Mouse (Mus musculus): ENCODE measurements at regions not wholly inside any gene's neighbourhood (a gene's known extent, or its start where the extent isn't known, plus 50 kb on each side); places are given as distances from the start of the nearest gene placed in this dataset.

GRCm38 (mm10) chr12:70672115-70672514 lies 153.2 kb upstream of the Frmd6 start:
- DNase-seq (ENCODE audit: low spot score): no peak

GRCm38 (mm10) chr12:70673188-70673587 lies 152.1 kb upstream of the Frmd6 start:
- DNase-seq (ENCODE audit: low spot score): no peak

DNA sequence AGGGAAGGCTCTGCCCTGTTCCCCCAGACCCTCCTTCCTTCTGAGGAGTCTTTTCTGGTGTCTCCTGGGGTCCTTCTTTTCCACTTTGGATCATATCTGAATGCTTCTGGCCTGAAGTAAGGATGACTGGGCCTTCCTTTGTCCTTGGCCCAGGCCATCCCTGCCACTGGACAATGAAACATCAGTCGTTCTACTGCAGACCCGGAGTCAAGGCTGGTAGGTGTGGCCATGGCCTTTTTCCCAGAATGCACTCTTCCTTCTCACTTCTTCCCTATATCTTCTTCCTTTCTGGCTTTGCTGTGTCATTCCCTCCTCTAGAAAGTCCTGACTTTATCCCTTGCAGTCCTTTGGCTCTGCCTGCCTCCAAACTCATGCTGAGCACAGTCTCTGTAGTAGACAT lies 151.2 kb upstream of the Frmd6 start:
- no peak for DNase-seq (ENCODE audit: low spot score)

DNA sequence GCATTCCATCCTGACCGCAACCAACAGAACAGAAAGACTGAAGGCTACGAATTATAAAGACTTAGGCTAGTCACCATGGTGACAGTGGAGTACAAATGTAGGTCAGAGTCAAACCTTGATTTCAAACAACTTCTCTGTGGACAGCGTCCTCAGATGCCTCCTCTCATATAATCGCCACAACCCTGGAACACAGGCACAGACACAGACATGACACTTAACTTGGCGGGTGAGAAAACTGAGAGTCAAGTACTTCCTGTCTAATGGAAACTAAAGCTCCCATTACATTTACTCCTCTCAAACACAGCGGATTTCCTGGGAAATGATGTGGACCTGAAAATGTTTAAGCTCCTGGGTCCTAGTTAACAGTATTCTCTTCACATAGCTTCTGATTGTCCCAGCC lies 149.5 kb upstream of the Frmd6 start:
- no peak for DNase-seq (ENCODE audit: low spot score)

DNA sequence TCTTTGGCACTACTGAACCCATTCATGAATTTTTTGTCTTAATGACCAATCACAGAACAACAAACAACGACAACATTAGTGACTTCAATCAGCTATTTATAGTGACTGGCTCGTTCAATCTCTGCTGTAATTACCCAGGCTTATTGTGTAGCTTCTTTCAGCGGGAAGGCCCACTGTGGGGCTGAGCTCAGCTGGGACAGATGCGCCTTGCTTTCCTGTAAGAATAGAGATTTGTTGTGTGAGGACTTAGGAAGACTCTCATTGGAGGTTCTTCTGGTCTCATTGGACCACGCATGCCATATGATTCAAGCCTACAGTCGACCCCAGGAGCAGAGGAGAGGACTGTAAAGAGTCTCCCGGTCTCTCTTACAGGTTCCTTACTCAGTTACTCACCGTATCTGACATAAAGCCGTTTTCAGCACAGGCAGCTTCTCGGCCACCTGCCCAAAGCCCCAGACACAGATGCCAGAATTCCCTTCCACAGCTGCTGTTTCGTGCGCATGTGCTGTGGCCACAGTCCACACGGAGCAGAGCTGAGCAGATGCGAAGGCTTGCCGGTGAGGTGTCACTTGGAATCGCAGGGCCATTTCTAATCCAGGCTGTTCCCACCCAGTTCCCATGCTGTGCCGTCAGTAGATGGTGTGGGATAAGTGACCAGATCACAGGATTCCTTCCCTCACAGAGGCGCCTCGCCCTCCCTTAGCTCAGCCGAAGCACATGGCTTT lies 145.5 kb upstream of the Frmd6 start:
- no peak for DNase-seq (ENCODE audit: low spot score)

- no peak for DNase-seq (ENCODE audit: low spot score)
Observed at GRCm38 (mm10) chr12:70681407-70681990, 143.8 kb upstream of the Frmd6 start.

GRCm38 (mm10) chr12:70684354-70684753 lies 141.0 kb upstream of the Frmd6 start:
- DNase-seq (ENCODE audit: low spot score): no peak

DNA sequence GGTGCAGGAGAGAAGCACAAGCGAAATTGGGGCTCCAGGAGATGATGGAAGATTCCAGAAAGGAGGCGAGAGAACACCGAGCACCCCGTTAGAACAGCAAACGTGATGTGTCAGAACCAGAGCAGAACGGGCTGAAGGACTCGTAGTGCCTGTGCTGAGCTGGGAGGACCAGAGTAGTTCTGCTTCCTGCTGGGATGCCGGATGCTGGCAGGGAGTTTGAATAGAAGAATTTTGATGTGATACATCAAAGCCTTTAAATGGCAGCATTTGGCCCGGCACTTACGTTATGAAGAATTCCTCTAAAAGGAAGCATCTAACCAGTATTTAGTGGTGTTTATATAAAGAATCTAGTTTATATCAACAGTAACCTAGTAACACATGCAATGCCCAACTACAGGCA lies 139.9 kb upstream of the Frmd6 start:
- no peak for DNase-seq (ENCODE audit: low spot score)

- no peak for DNase-seq (ENCODE audit: low spot score)
Observed at GRCm38 (mm10) chr12:70686337-70686736, 139.0 kb upstream of the Frmd6 start.

DNA sequence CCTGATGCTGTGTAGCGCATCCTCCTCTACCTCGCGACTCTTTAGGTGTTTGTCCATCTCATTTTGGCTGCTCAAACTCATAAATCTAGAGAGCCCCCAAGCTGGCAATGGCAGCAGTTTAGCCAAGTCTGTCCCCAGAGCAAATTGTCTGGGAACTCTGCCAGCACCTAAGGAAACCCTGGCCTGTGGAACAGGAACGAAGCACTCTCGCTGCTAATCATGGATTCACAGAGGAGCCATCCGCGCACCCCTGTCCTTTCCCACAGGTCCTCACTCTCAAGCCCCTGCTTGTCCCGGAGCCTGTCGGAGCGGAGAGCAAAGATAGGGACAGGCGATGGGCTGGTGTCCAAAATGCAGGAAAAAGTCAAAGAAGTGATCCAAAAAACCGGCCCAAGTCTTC lies 138.3 kb upstream of the Frmd6 start:
- DNase-seq (ENCODE audit: low spot score): no peak

DNA sequence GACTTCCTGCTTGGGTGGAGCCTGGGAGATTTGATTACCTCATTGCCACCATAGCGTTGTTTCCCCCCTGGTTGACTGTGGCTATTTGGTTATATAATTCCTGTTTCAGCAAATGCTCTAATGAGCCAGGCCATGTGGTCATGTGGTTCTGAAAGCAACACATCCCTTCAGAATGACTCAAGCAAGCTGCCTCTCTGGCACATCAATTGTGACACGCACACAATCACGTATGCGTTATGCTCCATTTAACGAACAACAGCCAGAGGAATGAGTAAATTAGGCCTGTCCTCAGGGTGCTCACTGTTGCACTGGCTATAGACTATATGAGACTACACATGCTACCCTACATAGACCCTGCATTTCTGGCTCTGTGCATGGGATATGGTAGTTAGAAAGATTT lies 130.2 kb upstream of the Frmd6 start:
- DNase-seq (ENCODE audit: low spot score): no peak

DNA sequence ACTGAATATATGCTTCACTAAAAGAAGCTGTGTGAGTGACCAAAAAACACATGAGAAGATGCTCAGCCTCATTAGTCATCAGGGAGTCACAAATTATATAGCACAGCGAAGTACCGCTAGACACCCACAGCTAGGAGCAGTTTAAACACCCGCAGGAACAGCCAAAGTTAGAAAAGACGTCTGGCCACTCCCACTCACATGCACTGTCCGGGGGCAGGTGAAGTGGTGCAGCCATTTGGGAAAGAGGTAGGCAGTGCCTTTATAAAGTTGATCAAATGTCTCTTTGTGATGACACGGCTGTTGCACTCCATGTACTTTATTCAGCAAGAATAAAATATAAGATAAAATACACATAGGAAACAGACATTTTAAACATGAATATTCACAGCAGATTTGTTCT lies 129.1 kb upstream of the Frmd6 start:
- DNase-seq (ENCODE audit: low spot score): no peak

DNA sequence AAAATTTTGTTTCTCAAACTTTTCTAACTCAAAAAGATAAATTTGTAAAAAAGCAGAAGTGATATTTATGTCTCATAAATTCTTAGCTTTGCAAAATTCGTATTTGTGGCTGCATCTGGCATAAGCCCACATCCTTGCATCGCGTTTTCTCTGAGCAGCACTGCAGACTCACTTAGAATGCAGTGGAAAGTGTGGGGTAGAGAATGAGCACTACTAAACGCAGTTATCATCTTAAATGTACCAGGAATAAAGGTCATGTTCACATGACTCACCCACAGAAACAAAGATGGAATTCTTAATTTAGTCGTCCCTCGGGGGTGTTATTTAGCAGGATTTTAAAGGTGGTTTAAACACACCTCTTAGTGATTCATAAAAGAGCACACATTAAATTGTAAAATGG lies 126.8 kb upstream of the Frmd6 start:
- DNase-seq (ENCODE audit: low spot score): no peak

GRCm38 (mm10) chr12:70702473-70702872 lies 122.8 kb upstream of the Frmd6 start:
- DNase-seq (ENCODE audit: low spot score): no peak

GRCm38 (mm10) chr12:70706806-70707628 lies 118.3 kb upstream of the Frmd6 start:
- no peak for DNase-seq (ENCODE audit: low spot score)

GRCm38 (mm10) chr12:70707629-70708289 lies 117.6 kb upstream of the Frmd6 start:
- DNase-seq (ENCODE audit: low spot score): no peak

DNA sequence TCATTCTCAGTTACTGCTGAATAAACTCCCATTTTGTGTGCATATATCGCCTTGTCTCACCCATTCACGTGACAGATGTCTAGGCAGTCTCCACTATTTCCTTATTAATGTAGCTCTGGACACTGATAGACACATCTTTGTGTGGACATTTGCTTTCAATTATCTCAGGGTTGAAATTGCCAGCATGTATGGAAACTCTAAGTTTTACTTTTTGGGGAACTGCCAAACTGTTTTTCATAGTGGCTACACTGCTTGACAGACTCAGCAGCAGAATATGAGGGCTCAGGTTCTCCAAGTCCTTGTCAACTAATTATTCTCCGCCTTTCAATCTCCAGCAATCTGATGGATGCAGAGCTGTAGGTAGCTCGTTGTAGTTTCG lies 117.0 kb upstream of the Frmd6 start:
- no peak for DNase-seq (ENCODE audit: low spot score)

- no peak for DNase-seq (ENCODE audit: low spot score)
Observed at GRCm38 (mm10) chr12:70710311-70710710, 115.0 kb upstream of the Frmd6 start.

GRCm38 (mm10) chr12:70711030-70711429 lies 114.3 kb upstream of the Frmd6 start:
- DNase-seq (ENCODE audit: low spot score): no peak

- DNase-seq (ENCODE audit: low spot score): no peak
Observed at GRCm38 (mm10) chr12:70712322-70713024, 112.8 kb upstream of the Frmd6 start.

DNA sequence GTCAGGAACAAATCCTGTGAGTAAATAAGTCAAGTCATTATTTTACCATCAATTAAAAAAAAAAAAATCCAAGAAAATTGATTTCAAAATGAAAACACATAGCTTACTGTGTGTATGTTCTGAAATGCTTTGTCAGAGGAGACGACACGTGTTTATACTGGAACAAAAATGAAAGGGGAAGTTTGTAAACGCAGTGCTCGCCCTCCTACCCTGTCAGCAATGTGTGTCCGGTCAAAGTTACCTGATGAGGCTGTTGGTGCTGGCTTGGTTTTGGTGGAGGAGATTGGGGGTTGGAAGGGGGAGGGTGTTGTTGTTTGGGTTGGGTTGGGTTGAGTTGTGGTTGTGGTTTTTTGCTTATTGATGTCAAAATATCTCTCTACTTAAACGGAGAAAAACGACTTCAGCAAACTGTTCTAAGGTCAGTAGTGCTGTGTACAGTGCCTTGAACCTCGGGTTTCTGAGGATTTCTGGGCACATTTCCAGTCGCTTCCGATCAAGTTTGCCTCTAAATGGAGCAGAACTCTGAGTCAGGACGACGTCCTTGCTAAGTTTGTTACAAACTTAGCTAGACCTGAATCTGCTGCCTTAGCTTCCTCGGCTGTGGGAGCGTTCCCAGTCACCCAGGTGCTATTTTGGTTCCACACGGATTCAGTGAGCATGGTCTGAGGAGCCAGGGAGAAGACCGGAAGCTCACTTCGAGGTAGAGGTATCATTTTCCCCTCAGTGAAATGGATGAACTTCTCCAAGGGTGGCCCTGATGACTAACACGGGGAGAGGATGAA lies 111.6 kb upstream of the Frmd6 start:
- no peak for DNase-seq (ENCODE audit: low spot score)

All from layer of hippocampus, adult 9-10 months (tissue).